Mouse (Mus musculus): Measurements from ENCODE around the gene Mta1. TPM values are rescaled to one million over a fixed set of nuclear protein-coding genes. Genes with fewer than 3 reads are reported as not detected.
A peak's percentile ranks its signal among the peaks of the same experiment; 100 is the strongest.

Mta1 gene
- polyA plus RNA-seq, 1 experiment from 2014 or later = 22.9 TPM

- 26% methylated on average over 16 of the region's 16 CpGs for WGBS
- Histone ChIP-seq H3K9me3 (replicated peaks) (no peaks in the 10 kb centered on the region), H3K4me3 (no peak overlapping the region), H3K27me3 (ENCODE audit: low read depth, poor library complexity, severe bottlenecking) (peaks cover 91% of the 10 kb centered on the region), H3K4me1 (peaks cover 30% of the 10 kb centered on the region), H3K27ac (no peak overlapping the region), H3K36me3 (0 out of 2 replicates have a peak, but pooled peaks cover 2% of the 10 kb centered on the region)
- DNase-seq (ENCODE audit: low spot score) = no peak
Measured at GRCm38 (mm10) chr12:113148381-113149035, 50.4 kb downstream of the Mta1 start.

- H3K36me3 ChIP-seq = 0 out of 2 replicates have a peak, but pooled peaks cover 2% of the 10 kb centered on the region
- H3K4me3 ChIP-seq = no peak overlapping the region
- H3K27me3 ChIP-seq (ENCODE audit: low read depth, poor library complexity, severe bottlenecking) = peaks cover 91% of the 10 kb centered on the region
- peaks cover 28% of the 10 kb centered on the region for H3K4me1 ChIP-seq
- no peak for DNase-seq (ENCODE audit: low spot score)
- no peak overlapping the region for H3K27ac ChIP-seq
- WGBS = 77% methylated on average over 4 of the region's 4 CpGs
- no peaks in the 10 kb centered on the region for H3K9me3 ChIP-seq (replicated peaks)
Measured at GRCm38 (mm10) chr12:113149341-113149740, 51.3 kb downstream of the Mta1 start.

GRCm38 (mm10) chr12:113149896-113150295 is 51.8 kb downstream of the Mta1 start:
- Histone ChIP-seq H3K9me3 (replicated peaks) (no peaks in the 10 kb centered on the region), H3K27ac (no peak overlapping the region), H3K36me3 (no peaks in the 10 kb centered on the region), H3K27me3 (ENCODE audit: low read depth, poor library complexity, severe bottlenecking) (peaks cover 93% of the 10 kb centered on the region), H3K4me3 (no peak overlapping the region), H3K4me1 (peaks cover 30% of the 10 kb centered on the region)
- WGBS = 69% methylated on average over 3 of the region's 3 CpGs
- no peak for DNase-seq (ENCODE audit: low spot score)

GRCm38 (mm10) chr12:113150591-113150990 is 52.5 kb downstream of the Mta1 start:
- Histone ChIP-seq H3K4me1 (peaks cover 37% of the 10 kb centered on the region), H3K36me3 (no peaks in the 10 kb centered on the region), H3K9me3 (replicated peaks) (no peaks in the 10 kb centered on the region), H3K4me3 (no peak overlapping the region), H3K27me3 (ENCODE audit: low read depth, poor library complexity, severe bottlenecking) (peaks cover 97% of the 10 kb centered on the region), H3K27ac (no peak overlapping the region)
- WGBS = 82% methylated on average over 4 of the region's 4 CpGs
- no peak for DNase-seq (ENCODE audit: low spot score)

- DNase-seq (ENCODE audit: low spot score) = no peak
- H3K36me3 ChIP-seq = no peaks in the 10 kb centered on the region
- peaks cover 38% of the 10 kb centered on the region for H3K4me1 ChIP-seq
- peak overlapping the region; percentile 61; the same call in 1 of the 2 replicates for H3K4me3 ChIP-seq
- no peak overlapping the region for H3K27ac ChIP-seq
- 73% methylated on average over 8 of the region's 8 CpGs for WGBS
- H3K9me3 ChIP-seq (replicated peaks) = no peaks in the 10 kb centered on the region
- H3K27me3 ChIP-seq (ENCODE audit: low read depth, poor library complexity, severe bottlenecking) = peaks cover 92% of the 10 kb centered on the region
Measured at GRCm38 (mm10) chr12:113151046-113151445, 53.0 kb downstream of the Mta1 start.

DNA sequence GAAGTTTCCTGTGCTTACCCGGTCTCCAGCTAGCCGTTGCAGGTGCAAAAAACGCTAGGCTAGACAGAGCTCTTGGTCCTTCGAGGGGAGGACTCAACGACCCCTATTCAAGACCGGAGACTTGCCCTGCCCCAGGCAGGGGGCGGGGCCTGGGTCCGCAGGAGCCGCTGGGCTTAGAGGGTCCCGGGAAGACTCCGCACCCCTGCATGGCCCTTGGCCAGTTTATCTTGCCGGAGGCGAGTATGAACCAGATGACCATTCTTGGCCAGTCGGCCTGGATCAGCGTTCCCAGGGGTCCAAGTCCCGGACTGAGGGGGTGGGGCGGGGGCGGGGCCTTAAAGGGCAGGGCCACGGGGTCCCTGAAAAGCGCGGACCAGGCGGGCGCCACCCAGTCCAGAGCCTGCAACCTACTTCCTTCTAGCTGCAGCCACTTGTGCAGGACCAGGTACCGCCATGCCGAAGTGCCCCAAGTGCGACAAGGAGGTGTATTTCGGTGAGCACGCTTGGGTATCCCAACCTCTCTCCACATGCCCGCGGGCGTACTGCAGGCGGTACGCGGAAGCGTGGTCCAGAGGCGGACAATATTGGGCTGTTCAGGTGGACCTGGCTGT is 53.7 kb downstream of the Mta1 start:
- H3K4me3 ChIP-seq = peak overlapping the region; percentile 61
- H3K27me3 ChIP-seq (ENCODE audit: low read depth, poor library complexity, severe bottlenecking) = peaks cover 85% of the 10 kb centered on the region
- H3K27ac ChIP-seq = peak overlapping the region; percentile 72
- peak; percentile 68 for DNase-seq (ENCODE audit: low spot score)
- no peaks in the 10 kb centered on the region for H3K36me3 ChIP-seq
- no peaks in the 10 kb centered on the region for H3K9me3 ChIP-seq (replicated peaks)
- peaks cover 34% of the 10 kb centered on the region for H3K4me1 ChIP-seq
- WGBS = under 1% methylated on average over 36 of the region's 36 CpGs

DNA sequence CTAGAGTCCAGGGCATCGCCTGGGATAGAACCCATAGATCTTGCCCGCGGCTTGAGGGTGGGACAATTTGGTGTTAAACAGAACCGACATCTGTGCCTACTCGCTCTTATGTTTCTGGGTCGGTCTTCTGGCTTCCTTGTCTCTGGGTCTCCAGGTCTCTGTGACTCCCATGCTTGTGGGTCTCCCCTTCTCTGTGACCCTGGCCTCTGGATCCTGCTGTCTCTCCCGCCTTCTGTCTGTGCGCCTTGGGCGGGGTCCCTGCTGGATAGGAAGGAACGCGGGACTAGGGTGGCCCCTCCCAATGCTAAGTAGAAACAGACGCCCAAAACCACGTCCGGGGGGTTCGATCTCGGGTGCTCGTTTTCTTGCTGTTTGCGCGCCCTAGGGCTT is 54.2 kb downstream of the Mta1 start:
- H3K27me3 ChIP-seq (ENCODE audit: low read depth, poor library complexity, severe bottlenecking) = peaks cover 80% of the 10 kb centered on the region
- H3K27ac ChIP-seq = peak overlapping the region; percentile 72
- H3K36me3 ChIP-seq = no peaks in the 10 kb centered on the region
- peaks cover 38% of the 10 kb centered on the region for H3K4me1 ChIP-seq
- H3K9me3 ChIP-seq (replicated peaks) = no peaks in the 10 kb centered on the region
- whole genome bisulfite sequencing = 18% methylated on average over 19 of the region's 19 CpGs
- H3K4me3 ChIP-seq = peak overlapping the region; percentile 61
- no peak for DNase-seq (ENCODE audit: low spot score)

- WGBS = 85% methylated on average over 6 of the region's 6 CpGs
- Histone ChIP-seq H3K9me3 (replicated peaks) (no peaks in the 10 kb centered on the region), H3K4me1 (peaks cover 42% of the 10 kb centered on the region), H3K36me3 (peaks cover 2% of the 10 kb centered on the region; the same call in 1 of the 2 replicates), H3K27me3 (ENCODE audit: low read depth, poor library complexity, severe bottlenecking) (peaks cover 72% of the 10 kb centered on the region), H3K27ac (no peak overlapping the region), H3K4me3 (no peak overlapping the region)
- no peak for DNase-seq (ENCODE audit: low spot score)
Measured at GRCm38 (mm10) chr12:113152991-113153525, 55.0 kb downstream of the Mta1 start.

- H3K36me3 ChIP-seq = peaks cover 7% of the 10 kb centered on the region; the same call in 1 of the 2 replicates
- WGBS = 94% methylated on average over 7 of the region's 7 CpGs
- H3K27ac ChIP-seq = no peak overlapping the region
- no peak overlapping the region for H3K4me3 ChIP-seq
- DNase-seq (ENCODE audit: low spot score) = no peak
- H3K4me1 ChIP-seq = peaks cover 44% of the 10 kb centered on the region
- no peaks in the 10 kb centered on the region for H3K9me3 ChIP-seq (replicated peaks)
- peaks cover 63% of the 10 kb centered on the region for H3K27me3 ChIP-seq (ENCODE audit: low read depth, poor library complexity, severe bottlenecking)
Measured at GRCm38 (mm10) chr12:113153971-113154370, 55.9 kb downstream of the Mta1 start.

DNA sequence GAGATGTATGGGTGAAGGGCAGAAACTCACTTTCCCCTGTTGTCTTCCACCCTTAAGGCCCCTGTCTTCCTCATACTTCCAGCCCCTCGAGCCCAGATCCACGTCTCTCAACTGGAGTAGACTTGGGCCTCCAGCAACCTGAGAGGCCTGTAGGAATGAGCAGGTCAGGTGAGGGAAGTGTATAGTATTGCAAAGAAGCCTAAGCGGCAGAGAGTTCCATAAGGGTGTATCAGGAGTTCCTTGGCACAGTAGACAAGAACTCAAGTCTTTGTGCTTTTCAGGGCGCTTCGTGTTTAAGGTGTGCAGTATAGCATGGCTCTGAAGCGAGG is 56.6 kb downstream of the Mta1 start:
- Histone ChIP-seq H3K9me3 (replicated peaks) (no peaks in the 10 kb centered on the region), H3K36me3 (peaks cover 9% of the 10 kb centered on the region; the same call in 1 of the 2 replicates), H3K27me3 (ENCODE audit: low read depth, poor library complexity, severe bottlenecking) (peaks cover 56% of the 10 kb centered on the region), H3K27ac (peak overlapping the region; percentile 83; the same call in 1 of the 2 replicates), H3K4me1 (peaks cover 44% of the 10 kb centered on the region), H3K4me3 (peak overlapping the region; percentile 74)
- no peak for DNase-seq (ENCODE audit: low spot score)
- 79% methylated on average over 6 of the region's 6 CpGs for WGBS

- Histone ChIP-seq H3K4me1 (peaks cover 44% of the 10 kb centered on the region), H3K27me3 (ENCODE audit: low read depth, poor library complexity, severe bottlenecking) (peaks cover 51% of the 10 kb centered on the region), H3K27ac (peak overlapping the region; percentile 83), H3K36me3 (peaks cover 13% of the 10 kb centered on the region; the same call in 1 of the 2 replicates), H3K9me3 (replicated peaks) (no peaks in the 10 kb centered on the region), H3K4me3 (peak overlapping the region; percentile 74)
- WGBS = 5% methylated on average over 32 of the region's 32 CpGs
- peak; percentile 62 for DNase-seq (ENCODE audit: low spot score)
Measured at GRCm38 (mm10) chr12:113155076-113155771, 57.1 kb downstream of the Mta1 start.

DNA sequence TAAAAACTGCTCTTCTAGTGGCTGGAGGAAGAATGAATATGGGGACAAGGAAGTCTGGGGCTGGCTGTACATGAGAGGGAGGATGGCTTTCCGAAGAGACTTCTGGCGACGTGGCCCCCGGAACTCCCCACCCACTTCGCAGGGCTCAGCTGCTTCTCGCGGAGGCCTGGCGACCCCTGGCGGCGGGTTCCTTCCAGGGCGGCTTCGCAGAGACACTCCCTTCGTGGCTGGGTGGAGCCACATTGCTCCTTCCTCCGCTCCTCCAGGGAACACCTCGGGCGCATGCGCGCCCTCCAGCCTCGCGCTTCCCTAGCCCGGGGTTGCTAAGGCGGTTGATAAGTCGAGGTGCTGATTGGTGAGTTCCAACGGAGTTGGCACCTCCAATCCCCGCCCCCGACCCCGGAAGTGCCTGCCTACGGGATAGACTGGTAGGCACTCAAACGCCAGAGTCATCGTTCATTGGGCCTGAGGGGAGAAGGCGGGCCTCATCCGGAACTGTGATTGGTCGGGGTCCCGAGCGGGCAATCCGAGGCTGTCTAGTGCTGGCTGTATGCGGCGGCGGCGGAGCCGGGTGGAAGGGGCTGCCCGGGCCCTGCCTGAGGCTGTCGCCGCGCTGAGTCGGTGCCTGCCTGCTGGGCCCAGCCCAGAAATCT is 57.9 kb downstream of the Mta1 start, which contains the start of gene Tedc1:
Tedc1 (plus strand) TSS at position 535 of the 653 bp plus-strand sequence.
- peak; percentile 99 for DNase-seq (ENCODE audit: low spot score)
- peak within 1 kb of the TSS; percentile 83 for H3K27ac ChIP-seq
- under 1% methylated on average over 46 of the region's 46 CpGs for WGBS
- H3K4me3 ChIP-seq = peak within 1 kb of the TSS; percentile 74
- peaks cover 20% of the 10 kb centered on the region for H3K36me3 ChIP-seq
- peaks cover 43% of the 10 kb centered on the region for H3K4me1 ChIP-seq
- H3K9me3 ChIP-seq (replicated peaks) = no peaks in the 10 kb centered on the region
- H3K27me3 ChIP-seq (ENCODE audit: low read depth, poor library complexity, severe bottlenecking) = peaks cover 43% of the 10 kb centered on the region

Data from limb, embryonic 10.5 days (tissue).